Mouse (Mus musculus) heart, postnatal 14 days (tissue): ENCODE data around the gene Rnf126. TPM values are rescaled to one million over a fixed set of nuclear protein-coding genes. Genes with fewer than 3 reads are reported as not detected.

Source experiments
- DNase-seq, 2 experiments: peaks; one replicate each; pipeline ENCODE4 v3.0.0; 2021 to 2022
- intact Hi-C: fragments of 180-260 bp; cut with DNase I; formaldehyde crosslinking; loops from one replicate; pipeline ENCODE4 v1.15.1; 2025
- total RNA-seq, 2 experiments: library from RNA; stranded (reverse); gene quantifications; 2 replicates each; pipeline ENCODE4 v1.2.3; 2021

Rnf126 gene
- total RNA-seq, 2 experiments from 2014 or later, result 25.9 to 26.7 TPM

DNA sequence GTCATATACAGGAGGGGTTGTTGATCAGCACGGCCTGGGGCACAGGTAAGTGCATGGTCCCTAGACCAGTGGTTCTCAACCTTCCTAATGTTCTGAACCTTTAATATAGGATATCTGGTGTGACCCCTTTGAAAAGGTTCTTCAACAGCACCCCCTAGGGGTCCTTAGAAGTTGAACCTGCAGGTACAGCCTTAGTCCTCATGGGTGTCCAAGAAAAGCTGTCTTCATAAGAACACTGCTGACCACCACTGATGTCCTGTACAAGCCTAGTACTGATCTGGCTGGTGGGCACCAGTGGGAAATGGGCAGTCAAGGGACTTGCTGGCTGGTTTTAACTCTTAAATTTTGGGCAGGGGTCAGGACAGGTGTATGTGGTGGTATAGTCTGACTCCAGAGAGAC, 54.7 kb downstream of the Rnf126 start:
- DNase-seq, result no peak
- intact Hi-C loops, result no loop called here

DNA sequence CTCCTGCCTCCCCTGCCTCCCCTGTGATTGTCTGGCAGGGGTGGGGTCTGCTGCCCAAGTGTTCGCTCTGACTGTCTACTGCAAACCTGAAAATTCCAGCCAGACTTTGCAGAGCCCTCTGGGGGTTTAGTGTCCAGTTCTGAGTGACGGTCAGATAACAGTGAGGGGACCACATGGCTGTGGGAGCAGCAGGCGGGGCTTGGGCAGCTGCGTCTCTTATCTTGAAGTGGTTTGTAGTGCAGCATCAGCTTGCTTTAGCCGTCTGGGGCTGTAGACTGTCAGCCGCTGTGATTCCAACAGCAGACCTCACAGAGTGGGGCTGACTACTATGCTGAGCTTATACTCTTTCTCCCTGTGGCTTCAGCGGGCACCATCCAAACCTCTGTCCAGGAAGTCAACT, 57.4 kb downstream of the Rnf126 start:
- intact Hi-C loops, result loop anchor here (5.0 kb wide), 1 partner anchor 68 kb away; the partner anchor contains the start of gene Fstl3
- DNase-seq, result no peak

DNA sequence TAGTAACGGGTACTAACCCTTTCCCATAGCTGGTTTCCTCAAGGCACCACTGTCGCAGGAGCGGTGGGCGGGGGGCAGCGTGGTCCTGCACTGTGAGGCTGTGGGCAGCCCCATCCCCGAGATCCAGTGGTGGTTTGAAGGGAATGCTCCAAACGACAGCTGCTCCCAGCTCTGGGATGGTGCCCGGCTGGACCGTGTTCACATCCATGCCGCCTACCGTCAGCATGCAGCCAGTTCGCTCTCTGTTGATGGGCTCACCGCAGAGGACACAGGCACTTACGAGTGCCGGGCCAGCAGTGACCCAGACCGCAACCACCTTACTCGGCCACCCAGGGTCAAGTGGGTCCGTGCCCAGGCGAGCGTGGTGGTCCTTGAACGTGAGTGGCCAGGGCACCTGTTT, 58.1 kb downstream of the Rnf126 start:
- no peak for DNase-seq
- intact Hi-C loops, result loop anchor here (5.0 kb wide), 1 partner anchor 69 kb away; the partner anchor contains the start of gene Fstl3

Other genes with a start within 250 kb of the Rnf126 start
- gene Plpp2, start 233.2 kb downstream of the Rnf126 start, total RNA-seq, result 1 to 10 TPM; 2.4 to 3.1 TPM
- gene Mier2, start 211.8 kb downstream of the Rnf126 start, total RNA-seq, result 10 to 100 TPM in 1 of 2 experiments, 1 to 10 TPM in 1; 9.2 to 12.4 TPM
- gene Theg, start 179.6 kb downstream of the Rnf126 start, total RNA-seq, result not detected
- not detected for gene C2cd4c, start 152.9 kb downstream of the Rnf126 start, total RNA-seq
- 1 to 10 TPM; 3.5 to 4.0 TPM for gene Shc2, start 129.0 kb downstream of the Rnf126 start, total RNA-seq
- not detected for gene Odf3l2, start 121.2 kb downstream of the Rnf126 start, total RNA-seq
- under 1 TPM in 1 of 2 experiments, not detected in 1; 0.37 TPM for gene Madcam1, start 102.4 kb downstream of the Rnf126 start, total RNA-seq
- 10 to 100 TPM; 21.7 to 23.0 TPM for gene Tpgs1, start 97.6 kb downstream of the Rnf126 start, total RNA-seq
- 100 to 1,000 TPM; 158 to 159 TPM for gene Cdc34, start 84.8 kb downstream of the Rnf126 start, total RNA-seq
- gene Gzmm, start 77.9 kb downstream of the Rnf126 start, total RNA-seq, result 1 to 10 TPM; 4.5 to 5.4 TPM
- 1,000 to 10,000 TPM; 1,285 to 1,330 TPM for gene Bsg, start 62.5 kb downstream of the Rnf126 start, total RNA-seq
- 10 to 100 TPM; 35.7 to 38.7 TPM for gene Hcn2, start 50.3 kb downstream of the Rnf126 start, total RNA-seq
- 10 to 100 TPM; 45.3 to 46.8 TPM for gene Polrmt, start 20.4 kb downstream of the Rnf126 start, total RNA-seq
- gene Fgf22, start 11.9 kb downstream of the Rnf126 start, total RNA-seq, result not detected
- gene Fstl3, start 10.3 kb upstream of the Rnf126 start, total RNA-seq, result 1 to 10 TPM; 2.8 to 3.4 TPM
- gene Prss57, start 24.0 kb upstream of the Rnf126 start, total RNA-seq, result under 1 TPM in 1 of 2 experiments, not detected in 1; 0.51 TPM
- 10 to 100 TPM; 71.8 to 86.5 TPM for gene Palm, start 26.6 kb upstream of the Rnf126 start, total RNA-seq
- under 1 TPM; 0.26 to 0.54 TPM for gene Misp, start 54.0 kb upstream of the Rnf126 start, total RNA-seq
- 10 to 100 TPM; 82.2 TPM for gene Ptbp1, start 87.5 kb upstream of the Rnf126 start, total RNA-seq
- under 1 TPM in 1 of 2 experiments, not detected in 1; 0.29 TPM for gene Prtn3, start 107.5 kb upstream of the Rnf126 start, total RNA-seq
- under 1 TPM; 0.20 to 0.29 TPM for gene Plppr3, start 107.7 kb upstream of the Rnf126 start, total RNA-seq
- not detected for gene Elane, start 119.3 kb upstream of the Rnf126 start, total RNA-seq
- 10 to 100 TPM; 14.2 to 77.3 TPM for gene Cfd, start 123.9 kb upstream of the Rnf126 start, total RNA-seq
- gene Med16, start 142.0 kb upstream of the Rnf126 start, total RNA-seq, result 10 to 100 TPM; 48.3 to 51.5 TPM
- not detected for gene Gm26602, start 143.9 kb upstream of the Rnf126 start, total RNA-seq
- gene Kiss1r, start 150.0 kb upstream of the Rnf126 start, total RNA-seq, result under 1 TPM; 0.41 to 0.43 TPM
- 10 to 100 TPM; 81.8 to 93.4 TPM for gene R3hdm4, start 154.3 kb upstream of the Rnf126 start, total RNA-seq
- gene Arid3a, start 160.1 kb upstream of the Rnf126 start, total RNA-seq, result 1 to 10 TPM; 2.2 to 2.6 TPM
- 10 to 100 TPM; 21.7 to 24.0 TPM for gene Wdr18, start 193.2 kb upstream of the Rnf126 start, total RNA-seq
- gene Grin3b, start 203.8 kb upstream of the Rnf126 start, total RNA-seq, result under 1 TPM; 0.10 to 0.19 TPM
- gene Tmem259, start 217.4 kb upstream of the Rnf126 start, total RNA-seq, result 100 to 1,000 TPM; 124 to 125 TPM
- 10 to 100 TPM; 36.2 to 45.9 TPM for gene Cnn2, start 221.6 kb upstream of the Rnf126 start, total RNA-seq
- 1 to 10 TPM; 7.0 to 8.5 TPM for gene Abca7, start 229.5 kb upstream of the Rnf126 start, total RNA-seq
- gene Arhgap45, start 249.7 kb upstream of the Rnf126 start, total RNA-seq, result 10 to 100 TPM in 1 of 2 experiments, 1 to 10 TPM in 1; 4.9 to 11.3 TPM